Mouse (Mus musculus): ENCODE data around the gene Rnase12. TPM values are rescaled to one million over a fixed set of nuclear protein-coding genes. Genes with fewer than 3 reads are reported as not detected.

Gene Rnase12
- polyA plus RNA-seq, 1 experiment from 2014 or later: not detected

GRCm38 (mm10) chr14:51090921-51091900, 33.8 kb upstream of the Rnase12 start, which contains the start of the genes Rnase4 and Ang:
TSS of gene Rnase4 (plus strand) at chr14:51091077.
TSS of gene Ang (plus strand) at chr14:51091150.
- peak within 1 kb of the TSS; percentile 67 for H3K9ac ChIP-seq
- peak within 1 kb of the TSS; percentile 69 for H3K4me2 ChIP-seq
- no peaks in the 10 kb centered on the region for H3K36me3 ChIP-seq (replicated peaks)
- H3K4me1 ChIP-seq: peaks cover 14% of the 10 kb centered on the region; the same call in 1 of the 2 replicates
- H3K4me3 ChIP-seq: peak within 1 kb of the TSS; percentile 73
- H3K27me3 ChIP-seq (replicated peaks): peaks cover 3% of the 10 kb centered on the region; the same call in 1 of the 2 replicates
- ATAC-seq (replicated peaks): peak; percentile 35
- H3K9me3 ChIP-seq: no peaks in the 10 kb centered on the region
- H3K27ac ChIP-seq: peak within 1 kb of the TSS; percentile 77
- WGBS: 9% methylated on average over 33 of the region's 33 CpGs

GRCm38 (mm10) chr14:51090077-51090781, 32.8 kb upstream of the Rnase12 start:
- ATAC-seq (replicated peaks): peak; percentile 57
- under 1% methylated on average over 27 of the region's 27 CpGs for WGBS

GRCm38 (mm10) chr14:51089674-51090076, 32.2 kb upstream of the Rnase12 start:
- under 1% methylated on average over 15 of the region's 15 CpGs for WGBS
- Histone ChIP-seq H3K9ac (peak overlapping the region; percentile 67), H3K9me3 (no peaks in the 10 kb centered on the region), H3K4me2 (peak overlapping the region; percentile 69), H3K27ac (peak overlapping the region; percentile 77), H3K4me1 (peaks cover 14% of the 10 kb centered on the region; the same call in 1 of the 2 replicates), H3K4me3 (peak overlapping the region; percentile 73), H3K27me3 (replicated peaks) (peaks cover 5% of the 10 kb centered on the region), H3K36me3 (replicated peaks) (no peaks in the 10 kb centered on the region)
- peak; percentile 0; the same call in 1 of the 2 replicates for ATAC-seq (replicated peaks)

More at GRCm38 (mm10) chr14:51090077-51090781, 32.8 kb upstream of the Rnase12 start:
- Histone ChIP-seq H3K4me3 (peak overlapping the region; percentile 73), H3K27me3 (replicated peaks) (peaks cover 3% of the 10 kb centered on the region; the same call in 1 of the 2 replicates), H3K4me2 (peak overlapping the region; percentile 69), H3K27ac (peak overlapping the region; percentile 77), H3K9me3 (no peaks in the 10 kb centered on the region), H3K4me1 (peaks cover 14% of the 10 kb centered on the region; the same call in 1 of the 2 replicates), H3K36me3 (replicated peaks) (no peaks in the 10 kb centered on the region), H3K9ac (peak overlapping the region; percentile 67)

GRCm38 (mm10) chr14:51088970-51089673, 31.7 kb upstream of the Rnase12 start:
- peaks cover 10% of the 10 kb centered on the region for H3K27me3 ChIP-seq (replicated peaks)
- peak overlapping the region; percentile 77 for H3K27ac ChIP-seq
- under 1% methylated on average over 34 of the region's 34 CpGs for WGBS
- H3K9me3 ChIP-seq: no peaks in the 10 kb centered on the region
- H3K36me3 ChIP-seq (replicated peaks): no peaks in the 10 kb centered on the region
- H3K4me2 ChIP-seq: peak overlapping the region; percentile 69
- peaks cover 14% of the 10 kb centered on the region; the same call in 1 of the 2 replicates for H3K4me1 ChIP-seq
- ATAC-seq (replicated peaks): peak; percentile 95
- peak overlapping the region; percentile 67 for H3K9ac ChIP-seq
- peak overlapping the region; percentile 73 for H3K4me3 ChIP-seq

GRCm38 (mm10) chr14:51088166-51088969, 30.9 kb upstream of the Rnase12 start:
- Histone ChIP-seq H3K27ac (peak overlapping the region; percentile 75), H3K4me2 (peak overlapping the region; percentile 69), H3K9ac (peak overlapping the region; percentile 55), H3K36me3 (replicated peaks) (no peaks in the 10 kb centered on the region), H3K4me3 (peak overlapping the region; percentile 73), H3K9me3 (no peaks in the 10 kb centered on the region), H3K27me3 (replicated peaks) (peaks cover 16% of the 10 kb centered on the region), H3K4me1 (peaks cover 19% of the 10 kb centered on the region)
- ATAC-seq (replicated peaks): peak; percentile 49
- under 1% methylated on average over 23 of the region's 23 CpGs for WGBS

GRCm38 (mm10) chr14:51087762-51088161, 30.3 kb upstream of the Rnase12 start:
- Histone ChIP-seq H3K36me3 (replicated peaks) (no peaks in the 10 kb centered on the region), H3K27me3 (replicated peaks) (peaks cover 16% of the 10 kb centered on the region), H3K9me3 (no peaks in the 10 kb centered on the region), H3K4me1 (peaks cover 25% of the 10 kb centered on the region), H3K4me2 (peak overlapping the region; percentile 69), H3K9ac (no peak overlapping the region; the same call in 1 of the 2 replicates), H3K27ac (no peak overlapping the region), H3K4me3 (peak overlapping the region; percentile 73)
- no peak for ATAC-seq (replicated peaks)
- WGBS: 9% methylated on average over 9 of the region's 9 CpGs

GRCm38 (mm10) chr14:51085911-51086310, 28.4 kb upstream of the Rnase12 start:
- H3K36me3 ChIP-seq (replicated peaks): no peaks in the 10 kb centered on the region
- H3K27ac ChIP-seq: no peak overlapping the region
- H3K4me1 ChIP-seq: peaks cover 21% of the 10 kb centered on the region
- no peak for ATAC-seq (replicated peaks)
- H3K4me2 ChIP-seq: no peak overlapping the region
- no peak overlapping the region for H3K9ac ChIP-seq
- WGBS: 84% methylated on average over 4 of the region's 4 CpGs
- H3K4me3 ChIP-seq: no peak overlapping the region
- no peaks in the 10 kb centered on the region for H3K9me3 ChIP-seq
- peaks cover 20% of the 10 kb centered on the region for H3K27me3 ChIP-seq (replicated peaks)

GRCm38 (mm10) chr14:51085086-51085485, 27.6 kb upstream of the Rnase12 start:
- WGBS: 77% methylated on average over 2 of the region's 2 CpGs

GRCm38 (mm10) chr14:51083805-51084204, 26.3 kb upstream of the Rnase12 start:
- ATAC-seq (replicated peaks): no peak
- WGBS: 12% methylated on average over 7 of the region's 7 CpGs
- Histone ChIP-seq H3K4me2 (peak overlapping the region; percentile 80), H3K4me3 (peak overlapping the region; percentile 48), H3K27me3 (replicated peaks) (peaks cover 20% of the 10 kb centered on the region), H3K9ac (no peak overlapping the region), H3K4me1 (peaks cover 21% of the 10 kb centered on the region), H3K27ac (no peak overlapping the region), H3K9me3 (no peaks in the 10 kb centered on the region), H3K36me3 (replicated peaks) (no peaks in the 10 kb centered on the region)

More at GRCm38 (mm10) chr14:51085086-51085485, 27.6 kb upstream of the Rnase12 start:
- ATAC-seq (replicated peaks): no peak
- Histone ChIP-seq H3K4me1 (peaks cover 21% of the 10 kb centered on the region), H3K9ac (no peak overlapping the region), H3K4me3 (no peak overlapping the region), H3K27ac (no peak overlapping the region), H3K9me3 (no peaks in the 10 kb centered on the region), H3K36me3 (replicated peaks) (no peaks in the 10 kb centered on the region), H3K4me2 (no peak overlapping the region), H3K27me3 (replicated peaks) (peaks cover 20% of the 10 kb centered on the region)

GRCm38 (mm10) chr14:51082599-51083581, 25.4 kb upstream of the Rnase12 start:
- Histone ChIP-seq H3K9me3 (no peaks in the 10 kb centered on the region), H3K36me3 (replicated peaks) (no peaks in the 10 kb centered on the region), H3K27ac (no peak overlapping the region), H3K27me3 (replicated peaks) (peaks cover 20% of the 10 kb centered on the region), H3K4me3 (peak overlapping the region; percentile 48), H3K4me1 (peaks cover 14% of the 10 kb centered on the region), H3K4me2 (peak overlapping the region; percentile 80), H3K9ac (peak overlapping the region; percentile 47)
- 3% methylated on average over 38 of the region's 40 CpGs for WGBS
- peak; percentile 77 for ATAC-seq (replicated peaks)

All from midbrain, embryonic 15.5 days (tissue).